Mouse (Mus musculus) sigmoid colon, adult 10 weeks (tissue): ENCODE measurements around the gene Smarcal1. TPM values are rescaled to one million over a fixed set of nuclear protein-coding genes. Genes with fewer than 3 reads are reported as not detected.

Source experiments
- polyA plus RNA-seq: library from polyadenylated mRNA; stranded (reverse); fragments of 350-450 nt; fragmentation: Illumina TruSeq; extraction: RNeasy Lipid Tissue Mini Kit (QIAGEN cat#74804); gene quantifications from one replicate; pipeline ENCODE4 v1.2.3, GENCODE M21; 2014; ENCODE audit warnings: low read depth, low replicate concordance

Gene Smarcal1
- polyA plus RNA-seq = 3.2 TPM

GRCm38 (mm10) chr1:72582947-72583731 lies at the start of gene Smarcal1:
Smarcal1 (plus strand) TSS chr1:72583251.

GRCm38 (mm10) chr1:72536611-72537351 lies 46.3 kb upstream of the Smarcal1 start, which contains the start of gene March4:
March4 (minus strand) TSS chr1:72536930.

Other genes with a start within 250 kb of the Smarcal1 start
- 0.16 TPM for gene March4, start 46.3 kb upstream of the Smarcal1 start, polyA plus RNA-seq
- not detected for gene Ankar, start 117.3 kb downstream of the Smarcal1 start, polyA plus RNA-seq
- 44.5 TPM for gene Rpl37a, start 128.0 kb downstream of the Smarcal1 start, polyA plus RNA-seq
- not detected for gene Igfbp2, start 241.3 kb downstream of the Smarcal1 start, polyA plus RNA-seq